Comparison of ENCODE assay signal across 13 mouse cellular contexts in genomic region chrX:36228861-36229260, GRCm38 (mm10). TPM values are rescaled to one million over a fixed set of nuclear protein-coding genes. Genes with fewer than 3 reads are reported as not detected.
A peak's percentile ranks its signal among the peaks of the same experiment; 100 is the strongest.
DNase-seq lines count a peak whose midpoint lies in the region; ATAC-seq and TF ChIP-seq lines count a peak whose summit lies in the region.
"Had no signal": no experiment of that assay in that cellular context is flagged by ENCODE, and none has a peak within 500 bp of the region (broad histone marks: within the 10 kb centered on the region; RNA-seq: fewer than 3 reads in every experiment).

No protein-coding gene starts in this region.

- no peak overlapping the region for H3K9ac ChIP-seq in heart, adult 2 months (ENCODE audit: low read depth, low read length)
- no peak overlapping the region for H3K9ac ChIP-seq in midbrain, embryonic 13.5 days (replicated peaks)
- H3K9ac ChIP-seq: hindbrain, embryonic 13.5 days; liver, embryonic 15.5 days had no signal

- DNase-seq in heart, adult 2 months = peak; percentile 10 to 20
- no peak for DNase-seq in heart, postnatal 25 days (ENCODE audit: low spot score)
- peak; percentile 5 for DNase-seq in brain, adult 2 months (ENCODE audit: low read depth, low spot score)
- peak; percentile 6 to 16 for DNase-seq in heart, postnatal 36 days
- peak; percentile 16 to 41 for DNase-seq in kidney, postnatal 4 days
- no peak for DNase-seq in frontal cortex, adult 2 months (ENCODE audit: extremely low spot score in 1 of 2, low spot score in 1 of 2)
- no peak for DNase-seq in cerebellum, adult 9-11 months
- DNase-seq: thymus, postnatal 14 days had no signal

- no peaks in the 10 kb centered on the region for H3K79me2 ChIP-seq in heart, adult 2 months (replicated peaks; ENCODE audit: control insufficient read depth, insufficient read depth, low read length)

- no peaks in the 10 kb centered on the region; the same call in 1 of the 2 replicates for H3K4me1 ChIP-seq in heart, adult 2 months (ENCODE audit: control insufficient read depth, insufficient read depth, low read length)
- no peaks in the 10 kb centered on the region for H3K4me1 ChIP-seq in midbrain, embryonic 13.5 days (replicated peaks)
- H3K4me1 ChIP-seq: hindbrain, embryonic 13.5 days; liver, embryonic 15.5 days had no signal

- intact Hi-C loops in heart, adult 2 months (cut with DNase I) = loop anchor here (5.0 kb wide), 1 partner anchor 123 kb away; no protein-coding TSS in a partner anchor
- intact Hi-C loops in heart, postnatal 25 days (cut with DNase I) = no loop called here
- intact Hi-C loops in heart, postnatal 36 days (cut with DNase I) = loop anchor here (1.0 kb wide), 1 partner anchor 98 kb away; no protein-coding TSS in a partner anchor

- no peak for ATAC-seq in midbrain, embryonic 13.5 days

- H3K4me2 ChIP-seq in midbrain, embryonic 13.5 days (replicated peaks) = no peak overlapping the region
- H3K4me2 ChIP-seq: hindbrain, embryonic 13.5 days; liver, embryonic 15.5 days; midbrain, embryonic 11.5 days had no signal

- WGBS in heart, adult 2 months = 51% methylated on average over 7 of the region's 7 CpGs
- 74% methylated on average over 7 of the region's 7 CpGs for WGBS in midbrain, embryonic 13.5 days

- no peak for TF ChIP-seq CTCF in heart, adult 2 months (IDR thresholded peaks at IDR 0.05)

- H3K27ac ChIP-seq in heart, adult 2 months = peak overlapping the region; percentile 33; the same call in 1 of the 2 replicates
- no peak overlapping the region for H3K27ac ChIP-seq in midbrain, embryonic 13.5 days
- H3K27ac ChIP-seq: hindbrain, embryonic 13.5 days; liver, embryonic 15.5 days had no signal

- TF ChIP-seq EP300 in heart, adult 2 months (IDR thresholded peaks at IDR 0.05; ENCODE audit: insufficient read depth, low read depth, low read length) = no peak

- H3K36me3 ChIP-seq in heart, adult 2 months (ENCODE audit: control insufficient read depth, insufficient read depth, low read length) = no peaks in the 10 kb centered on the region
- H3K36me3 ChIP-seq in midbrain, embryonic 13.5 days = no peaks in the 10 kb centered on the region
- H3K36me3 ChIP-seq: hindbrain, embryonic 13.5 days; liver, embryonic 15.5 days had no signal

- no peak for TF ChIP-seq POLR2A in heart, adult 2 months (IDR thresholded peaks at IDR 0.05; ENCODE audit: insufficient read depth, low read depth, low read length)

- no peaks in the 10 kb centered on the region for H3K9me3 ChIP-seq in midbrain, embryonic 13.5 days
- H3K9me3 ChIP-seq: hindbrain, embryonic 13.5 days; liver, embryonic 15.5 days had no signal

- H3K4me3 ChIP-seq in heart, adult 2 months = no peak overlapping the region
- H3K4me3 ChIP-seq in midbrain, embryonic 13.5 days (replicated peaks) = no peak overlapping the region
- H3K4me3 ChIP-seq: erythroblast, embryonic 14.5 days; hindbrain, embryonic 13.5 days; liver, embryonic 15.5 days had no signal

- no peaks in the 10 kb centered on the region for H3K27me3 ChIP-seq in heart, adult 2 months (ENCODE audit: control insufficient read depth, insufficient read depth, low read length)
- H3K27me3 ChIP-seq in midbrain, embryonic 13.5 days = no peaks in the 10 kb centered on the region
- H3K27me3 ChIP-seq: hindbrain, embryonic 13.5 days; liver, embryonic 15.5 days had no signal

RNA-seq across cellular contexts. Expression of gene Zcchc12, which starts 33.2 kb away (rescaled TPM):
- under 1 TPM in 1 of 2 experiments, not detected in 1; 0.13 TPM for total RNA-seq in heart, adult 2 months (2021)
- 0.15 and 0.16 TPM in 2 replicates for polyA plus RNA-seq in heart, adult 2 months (2012; rRNA removed)
- under 1 TPM in 1 of 2 experiments, not detected in 1; 0.10 TPM for total RNA-seq in heart, postnatal 25 days (2021)
- under 1 TPM in 1 of 2 experiments, not detected in 1; 0.19 TPM for total RNA-seq in heart, postnatal 36 days (2021)
- 225 and 240 TPM in 2 replicates for polyA plus RNA-seq in midbrain, embryonic 13.5 days (2015; fragmentation: Nextera tagmentation; extraction: Ambion mirVana)
- 54.9 and 79.3 TPM in 2 replicates for polyA plus RNA-seq in frontal cortex, adult 2 months (2012; rRNA removed)
- polyA plus RNA-seq: erythroblast, embryonic 14.5 days had no signal

Comparison
In these comparisons a context has a peak if more than half of its experiments do, and no peak if none do; other contexts are left out.
1. DNase-seq: peak in heart, adult 2 months (2 of 2), brain, adult 2 months (single experiment), heart, postnatal 36 days (2 of 2) and kidney, postnatal 4 days (2 of 2); none in heart, postnatal 25 days (single experiment), frontal cortex, adult 2 months (0 of 2) and cerebellum, adult 9-11 months (single experiment).